Mouse (Mus musculus): ENCODE measurements around the gene Zfp213. TPM values are rescaled to one million over a fixed set of nuclear protein-coding genes. Genes with fewer than 3 reads are reported as not detected.
A peak's percentile ranks its signal among the peaks of the same experiment; 100 is the strongest.
"Not testable (repeated sequence)": the region's sequence is repeated elsewhere in the genome, so short reads cannot be mapped to it uniquely, and the experiment has no call there.

Gene Zfp213
- polyA plus RNA-seq, 1 experiment from 2014 or later, result 14.8 TPM

- WGBS, result 8% methylated on average over 21 of the region's 21 CpGs
- ATAC-seq (replicated peaks; ENCODE audit: low FRiP score) (no peak), DNase-seq (ENCODE audit: low spot score) (no peak)
- H3K4me2 ChIP-seq, result peak overlapping the region; percentile 66
- peak overlapping the region; percentile 39 for H3K4me3 ChIP-seq (ENCODE audit: low read depth, low read length)
- H3K27ac ChIP-seq (ENCODE audit: low read depth, low read length), result no peak overlapping the region
- no peaks in the 10 kb centered on the region for H3K9me3 ChIP-seq (ENCODE audit: control insufficient read depth, low read length)
- H3K4me1 ChIP-seq (replicated peaks; ENCODE audit: control insufficient read depth, insufficient read depth, low read length), result peaks cover 19% of the 10 kb centered on the region
- no peaks in the 10 kb centered on the region for H3K27me3 ChIP-seq (replicated peaks; ENCODE audit: control insufficient read depth, insufficient read depth, low read length)
- no peaks in the 10 kb centered on the region for H3K36me3 ChIP-seq (ENCODE audit: control insufficient read depth, insufficient read depth, low read length)
- H3K9ac ChIP-seq (ENCODE audit: low read depth, low read length), result no peak overlapping the region
Measured at GRCm38 (mm10) chr17:23538299-23539015, 25.6 kb downstream of the Zfp213 start.

GRCm38 (mm10) chr17:23537554-23538255, 26.3 kb downstream of the Zfp213 start:
- Histone ChIP-seq H3K27me3 (replicated peaks; ENCODE audit: control insufficient read depth, insufficient read depth, low read length) (no peaks in the 10 kb centered on the region), H3K4me1 (replicated peaks; ENCODE audit: control insufficient read depth, insufficient read depth, low read length) (peaks cover 19% of the 10 kb centered on the region), H3K27ac (ENCODE audit: low read depth, low read length) (no peak overlapping the region), H3K36me3 (ENCODE audit: control insufficient read depth, insufficient read depth, low read length) (no peaks in the 10 kb centered on the region), H3K4me3 (ENCODE audit: low read depth, low read length) (peak overlapping the region; percentile 39), H3K9me3 (ENCODE audit: control insufficient read depth, low read length) (no peaks in the 10 kb centered on the region), H3K9ac (ENCODE audit: low read depth, low read length) (0 out of 2 replicates have a peak overlapping the region, but pooled peaks have one; percentile 0), H3K4me2 (peak overlapping the region; percentile 66)
- DNase-seq (ENCODE audit: low spot score) (peak; percentile 69), ATAC-seq (replicated peaks; ENCODE audit: low FRiP score) (no peak)
- WGBS, result 5% methylated on average over 27 of the region's 27 CpGs

GRCm38 (mm10) chr17:23535046-23535788, 28.8 kb downstream of the Zfp213 start:
- not testable (repeated sequence) for H3K27ac ChIP-seq (ENCODE audit: low read depth, low read length); H3K4me1 ChIP-seq (replicated peaks; ENCODE audit: control insufficient read depth, insufficient read depth, low read length); H3K9ac ChIP-seq (ENCODE audit: low read depth, low read length); H3K27me3 ChIP-seq (replicated peaks; ENCODE audit: control insufficient read depth, insufficient read depth, low read length); H3K36me3 ChIP-seq (ENCODE audit: control insufficient read depth, insufficient read depth, low read length); H3K9me3 ChIP-seq (ENCODE audit: control insufficient read depth, low read length)
- Histone ChIP-seq H3K4me2 (peak overlapping the region; percentile 73), H3K4me3 (ENCODE audit: low read depth, low read length) (peak overlapping the region; percentile 43)
- DNase-seq (ENCODE audit: low spot score), result peak; percentile 76
- peak; percentile 81 for ATAC-seq (replicated peaks; ENCODE audit: low FRiP score)
- under 1% methylated on average over 17 of the region's 29 CpGs for WGBS

GRCm38 (mm10) chr17:23533591-23534490, 30.2 kb downstream of the Zfp213 start:
- Histone ChIP-seq H3K9ac (ENCODE audit: low read depth, low read length) (peak overlapping the region; percentile 31; the same call in 1 of the 2 replicates), H3K4me3 (ENCODE audit: low read depth, low read length) (peak overlapping the region; percentile 43), H3K4me2 (peak overlapping the region; percentile 73)
- not testable (repeated sequence) for H3K36me3 ChIP-seq (ENCODE audit: control insufficient read depth, insufficient read depth, low read length); H3K27me3 ChIP-seq (replicated peaks; ENCODE audit: control insufficient read depth, insufficient read depth, low read length); H3K4me1 ChIP-seq (replicated peaks; ENCODE audit: control insufficient read depth, insufficient read depth, low read length); H3K9me3 ChIP-seq (ENCODE audit: control insufficient read depth, low read length); DNase-seq (ENCODE audit: low spot score); H3K27ac ChIP-seq (ENCODE audit: low read depth, low read length)
- WGBS, result 8% methylated on average over 10 of the region's 23 CpGs
- peak; percentile 82 for ATAC-seq (replicated peaks; ENCODE audit: low FRiP score)

- H3K9ac ChIP-seq (ENCODE audit: low read depth, low read length); H3K4me3 ChIP-seq (ENCODE audit: low read depth, low read length); DNase-seq (ENCODE audit: low spot score); ATAC-seq (replicated peaks; ENCODE audit: low FRiP score); H3K4me2 ChIP-seq; H3K27me3 ChIP-seq (replicated peaks; ENCODE audit: control insufficient read depth, insufficient read depth, low read length); H3K36me3 ChIP-seq (ENCODE audit: control insufficient read depth, insufficient read depth, low read length); H3K4me1 ChIP-seq (replicated peaks; ENCODE audit: control insufficient read depth, insufficient read depth, low read length); H3K27ac ChIP-seq (ENCODE audit: low read depth, low read length); H3K9me3 ChIP-seq (ENCODE audit: control insufficient read depth, low read length): not testable (repeated sequence)
- 40% methylated on average over 1 of the region's 1 CpGs for WGBS
Measured at GRCm38 (mm10) chr17:23531408-23531807, 32.6 kb downstream of the Zfp213 start.

- not testable (repeated sequence) for H3K9ac ChIP-seq (ENCODE audit: low read depth, low read length); H3K4me1 ChIP-seq (replicated peaks; ENCODE audit: control insufficient read depth, insufficient read depth, low read length); H3K27ac ChIP-seq (ENCODE audit: low read depth, low read length); H3K27me3 ChIP-seq (replicated peaks; ENCODE audit: control insufficient read depth, insufficient read depth, low read length); H3K4me2 ChIP-seq; ATAC-seq (replicated peaks; ENCODE audit: low FRiP score); H3K4me3 ChIP-seq (ENCODE audit: low read depth, low read length); H3K9me3 ChIP-seq (ENCODE audit: control insufficient read depth, low read length); H3K36me3 ChIP-seq (ENCODE audit: control insufficient read depth, insufficient read depth, low read length); DNase-seq (ENCODE audit: low spot score)
- WGBS, result 51% methylated on average over 30 of the region's 30 CpGs
Measured at GRCm38 (mm10) chr17:23522941-23523732, 40.9 kb downstream of the Zfp213 start.

- Histone ChIP-seq H3K4me3 (ENCODE audit: low read depth, low read length) (no peak overlapping the region), H3K4me2 (no peak overlapping the region), H3K4me1 (replicated peaks; ENCODE audit: control insufficient read depth, insufficient read depth, low read length) (no peaks in the 10 kb centered on the region), H3K9ac (ENCODE audit: low read depth, low read length) (no peak overlapping the region), H3K36me3 (ENCODE audit: control insufficient read depth, insufficient read depth, low read length) (no peaks in the 10 kb centered on the region), H3K27ac (ENCODE audit: low read depth, low read length) (no peak overlapping the region), H3K27me3 (replicated peaks; ENCODE audit: control insufficient read depth, insufficient read depth, low read length) (no peaks in the 10 kb centered on the region), H3K9me3 (ENCODE audit: control insufficient read depth, low read length) (no peaks in the 10 kb centered on the region; the same call in none of the 2 replicates)
- WGBS, result 65% methylated on average over 2 of the region's 2 CpGs
- ATAC-seq (replicated peaks; ENCODE audit: low FRiP score), result peak; percentile 43; the same call in 1 of the 2 replicates
- DNase-seq (ENCODE audit: low spot score), result no peak
Measured at GRCm38 (mm10) chr17:23518701-23519423, 45.2 kb downstream of the Zfp213 start.
